Mouse (Mus musculus) ES-Bruce4 (cell line): ENCODE measurements at regions not wholly inside any gene's neighbourhood (a gene's known extent, or its start where the extent isn't known, plus 50 kb on each side); places are given as distances from the start of the nearest gene placed in this dataset.

ENCODE experiments used
- H3K27ac ChIP-seq: 2 replicates; pipeline ENCODE4 v1.5.1; 2012; ENCODE audit warnings: low read length, inconsistent platforms; ENCODE audit not compliant: insufficient read depth
- H3K27me3 ChIP-seq: 2 replicates; pipeline ENCODE4 v1.6.1; 2012; ENCODE audit warnings: mild to moderate bottlenecking, low read length, inconsistent platforms; ENCODE audit not compliant: control insufficient read depth, poor library complexity, insufficient read depth, severe bottlenecking
- H3K36me3 ChIP-seq: 2 replicates; pipeline ENCODE4 v1.6.1; 2012; ENCODE audit warnings: inconsistent platforms, mild to moderate bottlenecking, low read length, moderate library complexity; ENCODE audit not compliant: control insufficient read depth, poor library complexity, insufficient read depth, severe bottlenecking
- H3K4me1 ChIP-seq: one replicate; pipeline ENCODE4 v1.8.1; 2011; ENCODE audit warnings: low read length; ENCODE audit not compliant: control insufficient read depth, insufficient read depth
- H3K4me3 ChIP-seq: 2 replicates; pipeline ENCODE4 v1.5.1; 2011; ENCODE audit warnings: low read depth, mild to moderate bottlenecking, low read length
- H3K9ac ChIP-seq: 2 replicates; pipeline ENCODE4 v1.6.1; 2012; ENCODE audit warnings: low read depth, mild to moderate bottlenecking, inconsistent platforms; ENCODE audit not compliant: poor library complexity, severe bottlenecking
- H3K9me3 ChIP-seq: replicated peaks from 2 replicates; pipeline ENCODE4 v1.6.1; 2012; ENCODE audit warnings: mild to moderate bottlenecking, low read length, inconsistent platforms; ENCODE audit not compliant: control insufficient read depth, poor library complexity, insufficient read depth, severe bottlenecking
- CTCF ChIP-seq: IDR thresholded peaks from one replicate; pipeline ENCODE4 v1.8.1; 2011; ENCODE audit warnings: low read depth, low read length
- EP300 ChIP-seq: IDR thresholded peaks from 2 replicates; pipeline ENCODE4 v1.6.1; 2011; ENCODE audit warnings: low read depth, low read length; ENCODE audit not compliant: insufficient read depth
- POLR2A ChIP-seq: IDR thresholded peaks from one replicate; pipeline ENCODE4 v1.8.1; 2011; ENCODE audit warnings: low read length; ENCODE audit not compliant: insufficient read depth

DNA sequence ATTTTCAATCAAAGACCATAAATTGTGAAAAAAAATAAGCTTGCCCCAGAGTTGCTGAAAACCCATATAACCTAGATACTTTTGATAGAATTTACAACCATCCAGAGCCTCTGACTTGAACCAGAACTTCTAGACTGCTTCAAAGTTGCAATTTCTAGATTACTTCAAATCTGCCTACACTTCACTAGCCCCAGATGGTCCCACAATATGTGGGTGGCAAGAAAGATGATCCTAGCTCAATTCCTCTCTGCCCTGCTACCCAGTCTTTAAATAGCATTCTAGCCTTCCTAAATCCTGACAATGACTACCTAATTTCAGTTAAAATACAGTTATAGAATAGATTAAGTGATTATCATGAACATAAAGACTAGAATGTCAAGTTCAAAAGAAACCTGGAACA lies 303.6 kb downstream of the Otol1 start:
- no peaks in the 10 kb centered on the region for H3K36me3 ChIP-seq
- H3K27ac ChIP-seq: no peak overlapping the region
- TF ChIP-seq CTCF (no peak), POLR2A (no peak), EP300 (no peak)
- peaks cover 1% of the 10 kb centered on the region; the same call in 1 of the 2 replicates for H3K27me3 ChIP-seq
- no peaks in the 10 kb centered on the region for H3K4me1 ChIP-seq
- no peak overlapping the region for H3K9ac ChIP-seq
- H3K4me3 ChIP-seq: no peak overlapping the region
- no peaks in the 10 kb centered on the region for H3K9me3 ChIP-seq

DNA sequence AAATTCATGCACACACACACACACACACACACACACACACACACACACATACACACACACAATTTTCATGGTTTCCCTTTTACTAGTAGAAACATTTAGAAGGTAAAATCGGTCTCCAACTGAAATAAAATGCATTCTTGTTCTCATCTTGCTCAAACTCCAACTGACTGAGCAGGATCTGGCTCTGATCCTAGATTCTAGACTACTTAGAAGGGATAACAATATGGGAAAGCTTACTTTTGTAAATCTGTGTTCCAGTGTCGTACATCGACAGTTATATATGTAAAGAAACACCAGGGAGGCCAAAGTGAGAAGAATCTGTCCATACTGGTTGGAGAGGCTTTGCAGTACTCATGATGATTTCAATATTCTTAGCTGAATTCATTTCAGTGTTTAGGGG lies 304.6 kb downstream of the Otol1 start:
- H3K27me3 ChIP-seq: peaks cover 1% of the 10 kb centered on the region; the same call in 1 of the 2 replicates
- no peaks in the 10 kb centered on the region for H3K4me1 ChIP-seq
- no peaks in the 10 kb centered on the region for H3K9me3 ChIP-seq
- no peak overlapping the region for H3K27ac ChIP-seq
- TF ChIP-seq CTCF: no peak
- TF ChIP-seq POLR2A: no peak
- TF ChIP-seq EP300: no peak
- H3K4me3 ChIP-seq: no peak overlapping the region
- H3K9ac ChIP-seq: no peak overlapping the region
- H3K36me3 ChIP-seq: no peaks in the 10 kb centered on the region

DNA sequence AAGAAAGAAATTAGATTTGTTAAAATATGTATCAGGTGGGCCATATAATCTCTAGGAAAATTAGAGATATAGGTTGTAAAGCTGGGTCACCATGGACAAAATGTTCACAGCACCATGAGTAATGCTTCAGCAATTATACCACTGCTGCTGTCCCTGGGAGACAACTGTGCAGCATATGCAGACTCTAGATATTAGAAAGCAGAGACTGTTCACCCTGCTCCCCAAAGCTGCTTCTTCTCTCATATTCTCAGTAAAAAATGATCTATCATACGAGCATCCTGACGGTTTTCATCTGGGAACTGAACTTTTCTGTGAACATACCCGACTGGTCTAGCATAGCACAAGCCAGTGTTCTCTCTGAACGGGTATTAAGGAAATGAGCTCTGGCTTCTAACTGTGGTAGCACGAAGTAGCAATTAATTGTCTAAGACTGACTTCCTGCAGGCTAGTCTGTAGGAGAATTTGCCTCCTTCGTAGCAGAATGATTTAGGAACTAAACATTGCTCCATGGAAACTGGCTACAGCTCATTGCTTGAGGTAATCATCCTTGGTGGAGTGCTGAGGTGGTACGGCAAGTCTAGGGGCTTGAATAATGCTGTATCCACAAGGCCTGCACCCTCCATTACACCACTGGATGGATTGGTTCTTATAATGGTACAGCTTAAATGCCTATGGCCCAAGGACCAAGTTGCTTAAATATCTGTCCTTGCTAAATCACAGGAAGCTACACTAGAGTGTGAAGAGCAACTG lies 305.9 kb downstream of the Otol1 start:
- no peak overlapping the region for H3K9ac ChIP-seq
- H3K27me3 ChIP-seq: peaks cover 1% of the 10 kb centered on the region; the same call in 1 of the 2 replicates
- TF ChIP-seq CTCF (no peak), POLR2A (no peak), EP300 (no peak)
- H3K4me3 ChIP-seq: no peak overlapping the region
- H3K9me3 ChIP-seq: no peaks in the 10 kb centered on the region
- H3K27ac ChIP-seq: no peak overlapping the region
- no peaks in the 10 kb centered on the region for H3K4me1 ChIP-seq
- H3K36me3 ChIP-seq: no peaks in the 10 kb centered on the region

GRCm38 (mm10) chr3:70314239-70314638 lies 306.8 kb downstream of the Otol1 start:
- Histone ChIP-seq H3K4me3 (no peak overlapping the region), H3K27ac (no peak overlapping the region), H3K27me3 (no peaks in the 10 kb centered on the region), H3K36me3 (no peaks in the 10 kb centered on the region), H3K4me1 (no peaks in the 10 kb centered on the region), H3K9me3 (no peaks in the 10 kb centered on the region), H3K9ac (no peak overlapping the region)
- TF ChIP-seq CTCF: no peak
- no peak for TF ChIP-seq EP300
- TF ChIP-seq POLR2A: no peak

DNA sequence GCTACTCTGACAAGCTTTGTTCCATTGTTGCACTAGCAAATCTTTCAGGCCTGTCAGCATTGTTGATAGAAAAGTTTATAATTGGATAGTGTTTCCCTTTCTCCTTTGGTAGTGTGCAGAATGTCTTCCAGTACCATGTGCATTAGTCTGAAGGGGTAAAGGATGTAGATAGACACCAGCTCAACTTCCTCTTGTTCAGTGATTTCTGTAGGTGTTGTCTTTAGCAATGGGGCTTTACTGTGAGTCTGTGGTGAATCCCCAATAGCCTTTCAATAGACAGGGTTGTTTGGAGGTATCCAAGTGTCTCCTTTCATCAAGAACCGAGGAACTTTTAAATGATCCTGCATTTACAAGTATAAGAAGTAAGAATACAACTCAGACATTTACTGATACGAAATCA lies 311.0 kb downstream of the Otol1 start:
- H3K27me3 ChIP-seq: no peaks in the 10 kb centered on the region
- no peak overlapping the region for H3K9ac ChIP-seq
- H3K36me3 ChIP-seq: no peaks in the 10 kb centered on the region
- H3K9me3 ChIP-seq: no peaks in the 10 kb centered on the region
- TF ChIP-seq EP300: no peak
- no peak for TF ChIP-seq CTCF
- TF ChIP-seq POLR2A: no peak
- no peaks in the 10 kb centered on the region for H3K4me1 ChIP-seq
- no peak overlapping the region for H3K4me3 ChIP-seq
- H3K27ac ChIP-seq: no peak overlapping the region

- Histone ChIP-seq H3K36me3 (no peaks in the 10 kb centered on the region), H3K4me1 (no peaks in the 10 kb centered on the region), H3K9ac (no peak overlapping the region), H3K27ac (no peak overlapping the region), H3K9me3 (no peaks in the 10 kb centered on the region), H3K4me3 (no peak overlapping the region), H3K27me3 (no peaks in the 10 kb centered on the region)
- no peak for TF ChIP-seq POLR2A
- TF ChIP-seq CTCF: no peak
- TF ChIP-seq EP300: no peak
These were observed 311.7 kb downstream of the Otol1 start for GRCm38 (mm10) chr3:70319139-70319538.
